Mouse (Mus musculus): ENCODE data around the gene Gatm. TPM values are rescaled to one million over a fixed set of nuclear protein-coding genes. Genes with fewer than 3 reads are reported as not detected.

Gene Gatm
- total RNA-seq, 2 experiments from 2014 or later: 4.9 to 5.5 TPM

GRCm38 (mm10) chr2:122611654-122611973, 511 bp upstream of the Gatm start:
- DNase-seq: no peak

GRCm38 (mm10) chr2:122608820-122609219, 2.3 kb downstream of the Gatm start:
- no peak for DNase-seq

GRCm38 (mm10) chr2:122605829-122606228, 5.3 kb downstream of the Gatm start:
- no peak for DNase-seq

- DNase-seq: no peak
Observed at GRCm38 (mm10) chr2:122601354-122601753, 9.7 kb downstream of the Gatm start.

GRCm38 (mm10) chr2:122599736-122600135, 11.4 kb downstream of the Gatm start:
- no peak for DNase-seq

- no peak for DNase-seq
Observed at GRCm38 (mm10) chr2:122595461-122595860, 15.6 kb downstream of the Gatm start.

GRCm38 (mm10) chr2:122591213-122591612, 19.9 kb downstream of the Gatm start:
- no peak for DNase-seq

GRCm38 (mm10) chr2:122590351-122590750, 20.8 kb downstream of the Gatm start:
- no peak for DNase-seq

GRCm38 (mm10) chr2:122587861-122588519, 23.1 kb downstream of the Gatm start:
- DNase-seq: no peak

GRCm38 (mm10) chr2:122586258-122586657, 24.8 kb downstream of the Gatm start:
- DNase-seq: no peak

GRCm38 (mm10) chr2:122582324-122582723, 28.8 kb downstream of the Gatm start:
- DNase-seq: no peak

- peak; percentile 8 to 11 for DNase-seq
Observed at GRCm38 (mm10) chr2:122581361-122582017, 29.6 kb downstream of the Gatm start.

GRCm38 (mm10) chr2:122580426-122580825, 30.7 kb downstream of the Gatm start:
- DNase-seq: no peak

GRCm38 (mm10) chr2:122577316-122577715, 33.8 kb downstream of the Gatm start:
- DNase-seq: no peak

- DNase-seq: peak; percentile 10 to 22
Observed at GRCm38 (mm10) chr2:122576295-122576694, 34.8 kb downstream of the Gatm start.

GRCm38 (mm10) chr2:122575470-122575869, 35.6 kb downstream of the Gatm start:
- peak; percentile 84 to 85 for DNase-seq

GRCm38 (mm10) chr2:122572438-122572837, 38.7 kb downstream of the Gatm start:
- no peak for DNase-seq

GRCm38 (mm10) chr2:122571326-122571725, 39.8 kb downstream of the Gatm start:
- no peak for DNase-seq

- DNase-seq: no peak
Observed at GRCm38 (mm10) chr2:122570430-122570829, 40.7 kb downstream of the Gatm start.

- peak; percentile 70 to 82 for DNase-seq
Observed at GRCm38 (mm10) chr2:122569439-122569838, 41.7 kb downstream of the Gatm start.

- DNase-seq: no peak
Observed at GRCm38 (mm10) chr2:122562251-122562650, 48.9 kb downstream of the Gatm start.

- DNase-seq: no peak
Observed at GRCm38 (mm10) chr2:122561221-122561620, 49.9 kb downstream of the Gatm start.

- DNase-seq: peak; percentile 31 to 53
Observed at GRCm38 (mm10) chr2:122558317-122558716, 52.8 kb downstream of the Gatm start.
